Mouse (Mus musculus) cerebellum, adult 9-10 months (tissue): Measurements from ENCODE around the gene Fkbp15.

Source experiments
- DNase-seq: peaks from one replicate; pipeline ENCODE4 v3.0.0; 2022

The Fkbp15 gene

DNA sequence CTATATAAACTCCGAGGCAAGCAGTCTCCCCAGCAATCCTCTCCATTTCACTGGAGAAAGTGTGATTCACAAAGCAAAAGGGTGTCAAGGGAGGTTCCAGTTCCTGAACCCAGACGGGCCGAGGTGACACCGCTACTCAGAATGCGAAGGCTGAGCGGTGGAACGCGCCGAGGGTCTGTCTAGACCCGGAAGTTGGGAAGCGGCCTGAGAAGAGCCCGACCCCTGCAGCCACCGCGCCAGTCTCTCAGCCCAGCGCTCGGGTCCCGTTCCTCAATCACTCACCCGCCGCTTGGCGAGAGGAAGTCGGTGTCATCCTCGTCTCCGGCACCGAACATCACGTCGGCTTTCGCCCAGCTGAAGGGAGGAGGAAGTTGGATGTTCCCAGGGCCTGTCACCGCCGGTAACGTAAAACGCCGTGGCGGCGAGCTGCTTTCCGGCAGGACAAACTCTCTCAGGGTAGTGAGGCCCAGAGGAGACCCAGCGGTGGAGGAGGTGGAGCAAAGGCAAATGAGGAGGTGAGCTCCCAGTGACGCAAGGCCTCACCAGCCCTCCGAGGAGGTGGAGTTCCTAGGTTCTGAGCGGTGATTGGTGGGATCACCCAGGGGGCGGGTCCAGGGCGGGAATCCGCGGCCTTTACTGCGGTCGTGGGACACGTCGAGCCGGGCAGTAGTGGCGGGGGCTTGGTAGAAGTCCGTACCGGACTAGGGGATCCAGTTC lies at the start of gene Fkbp15, which contains the start of gene Slc31a1:
Gene Fkbp15 (minus strand): TSS at position 461 of the 717 bp plus-strand sequence.
Gene Slc31a1 (plus strand): TSS at position 640 of the 717 bp plus-strand sequence.
- DNase-seq, result peak; percentile 96

DNA sequence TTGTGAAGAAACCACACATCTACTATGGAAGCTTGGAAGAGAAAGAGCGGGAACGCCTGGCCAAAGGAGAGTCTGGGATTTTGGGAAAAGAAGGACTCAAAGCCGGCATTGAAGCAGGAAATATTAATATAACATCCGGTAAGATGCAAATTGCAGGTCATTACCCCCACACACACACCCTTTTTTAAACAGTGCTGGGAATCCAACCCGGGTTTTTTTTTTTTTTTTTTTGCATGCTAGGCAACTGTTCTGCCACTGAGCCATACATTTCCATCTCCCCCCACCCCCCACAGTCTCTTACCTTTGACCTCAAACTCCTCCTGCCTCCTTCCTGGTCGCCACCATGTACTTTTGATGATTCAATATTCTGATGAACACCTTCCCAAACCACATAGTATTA lies 49.3 kb upstream of the Fkbp15 start:
- no peak for DNase-seq

DNA sequence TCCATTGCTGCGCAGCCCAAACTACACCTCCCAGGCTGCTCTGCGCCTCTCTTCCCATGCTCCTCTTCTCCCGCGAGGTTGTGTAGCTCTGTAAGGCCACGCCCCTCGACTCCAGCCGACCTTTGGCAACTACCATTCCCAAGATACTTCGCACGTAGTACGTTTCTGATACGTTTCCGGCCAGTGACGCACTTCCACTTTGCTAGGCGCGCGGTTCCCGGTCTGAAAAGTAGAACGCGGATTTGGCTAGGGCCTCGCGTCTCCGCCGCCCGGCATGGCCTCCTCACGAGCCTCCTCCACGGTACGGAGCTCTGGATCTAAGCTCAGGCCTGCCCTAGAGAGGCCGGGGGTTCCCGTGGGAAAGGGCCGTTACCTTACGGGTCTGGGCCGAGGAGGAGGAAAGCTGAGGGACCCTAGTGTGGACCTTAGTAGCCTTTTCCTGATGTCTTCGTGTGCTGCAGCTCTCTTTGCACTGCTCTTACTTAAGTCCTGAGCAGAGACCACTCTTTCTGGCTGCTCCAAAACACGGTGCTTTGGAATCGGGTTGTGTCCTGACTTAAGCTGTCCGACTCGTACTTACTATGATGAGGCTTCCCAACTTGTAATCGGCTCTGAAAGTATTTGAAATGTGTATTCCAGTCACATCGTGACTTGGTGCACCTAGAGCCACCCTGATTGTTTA lies 48.4 kb upstream of the Fkbp15 start, which contains the start of the genes Cdc26 and Prpf4:
Gene Cdc26 (minus strand): TSS at position 42 of the 682 bp plus-strand sequence.
Gene Prpf4 (plus strand): TSS at position 197 of the 682 bp plus-strand sequence.
- DNase-seq, result peak; percentile 99

DNA sequence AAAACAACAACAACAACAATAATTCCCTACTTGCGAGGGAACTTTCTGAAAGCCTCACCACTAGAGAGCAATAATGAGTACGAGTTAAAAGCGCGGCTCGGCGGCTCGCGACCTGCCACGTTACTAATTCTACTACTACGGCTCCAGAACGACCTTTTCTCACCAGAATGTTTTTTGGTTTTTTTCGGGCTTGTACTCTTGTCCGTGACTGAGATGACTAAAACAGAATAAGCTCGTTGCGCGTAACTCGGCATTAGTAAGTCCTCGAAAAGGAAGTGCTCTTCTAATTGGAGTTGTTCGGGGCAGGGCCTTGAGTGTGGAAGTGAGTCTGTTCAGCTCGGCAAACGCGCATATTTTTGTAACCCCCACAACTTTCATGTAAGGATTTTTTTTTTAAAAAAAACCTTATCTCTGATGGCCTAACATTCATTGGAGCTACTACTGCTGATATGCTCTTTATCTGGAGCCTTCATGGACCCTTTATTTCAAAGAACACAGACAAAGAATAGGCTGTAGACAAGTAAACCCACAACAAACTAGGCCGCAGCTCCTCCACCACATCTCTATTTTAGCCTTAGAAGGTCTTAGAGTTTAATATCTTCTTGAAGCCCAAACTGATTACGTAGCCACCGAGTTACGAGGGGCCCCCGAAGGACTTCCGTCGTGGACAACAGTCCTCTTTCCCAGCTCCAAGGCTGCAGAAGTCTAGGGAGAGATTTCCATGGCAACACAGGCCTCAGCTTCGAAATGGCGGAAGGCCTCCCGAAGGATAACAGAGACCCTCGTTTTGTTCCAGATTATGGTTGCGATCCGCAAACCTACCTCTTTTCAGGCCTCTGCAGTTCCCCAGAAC lies 47.6 kb upstream of the Fkbp15 start:
- DNase-seq, result peak; percentile 72

DNA sequence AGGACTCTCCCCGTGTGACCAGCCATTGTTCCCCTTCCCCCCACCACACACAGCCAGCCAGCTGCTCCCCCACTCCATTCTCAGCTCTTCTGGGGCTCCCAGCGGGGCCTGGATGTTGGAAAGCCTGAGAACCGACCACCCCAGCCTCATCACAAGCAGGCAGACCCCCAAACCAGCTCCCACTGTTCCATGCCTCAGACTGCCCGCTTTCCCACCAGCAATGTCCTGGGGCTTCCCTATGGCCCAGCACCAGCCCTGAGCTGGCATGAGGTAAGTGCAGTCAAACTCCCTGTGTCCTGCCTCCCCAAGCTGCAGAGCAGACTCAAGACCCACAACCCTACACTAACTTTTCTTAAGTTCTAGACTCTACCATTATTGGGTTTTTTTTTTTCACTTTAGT lies 45.8 kb upstream of the Fkbp15 start:
- DNase-seq, result no peak

DNA sequence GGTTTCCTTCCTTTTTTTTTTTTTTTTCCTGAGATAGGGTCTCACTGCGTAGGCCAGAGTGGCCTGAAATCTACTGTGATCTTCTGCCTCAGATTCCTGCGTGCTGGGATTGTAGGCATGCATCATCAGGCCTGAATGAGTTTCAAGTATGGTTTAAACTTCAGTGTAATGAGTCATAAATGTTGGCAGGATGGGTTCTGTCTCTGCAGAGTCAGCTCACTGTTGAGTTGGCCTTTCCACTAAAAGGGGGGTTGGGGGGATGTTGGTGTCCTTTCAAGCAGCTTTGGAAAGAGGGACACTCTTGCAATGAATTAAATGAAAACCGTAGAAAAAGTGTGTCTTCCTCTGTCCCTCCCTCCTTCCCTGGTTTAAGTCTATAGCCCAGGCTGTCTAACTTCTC lies 38.6 kb upstream of the Fkbp15 start:
- DNase-seq, result no peak

DNA sequence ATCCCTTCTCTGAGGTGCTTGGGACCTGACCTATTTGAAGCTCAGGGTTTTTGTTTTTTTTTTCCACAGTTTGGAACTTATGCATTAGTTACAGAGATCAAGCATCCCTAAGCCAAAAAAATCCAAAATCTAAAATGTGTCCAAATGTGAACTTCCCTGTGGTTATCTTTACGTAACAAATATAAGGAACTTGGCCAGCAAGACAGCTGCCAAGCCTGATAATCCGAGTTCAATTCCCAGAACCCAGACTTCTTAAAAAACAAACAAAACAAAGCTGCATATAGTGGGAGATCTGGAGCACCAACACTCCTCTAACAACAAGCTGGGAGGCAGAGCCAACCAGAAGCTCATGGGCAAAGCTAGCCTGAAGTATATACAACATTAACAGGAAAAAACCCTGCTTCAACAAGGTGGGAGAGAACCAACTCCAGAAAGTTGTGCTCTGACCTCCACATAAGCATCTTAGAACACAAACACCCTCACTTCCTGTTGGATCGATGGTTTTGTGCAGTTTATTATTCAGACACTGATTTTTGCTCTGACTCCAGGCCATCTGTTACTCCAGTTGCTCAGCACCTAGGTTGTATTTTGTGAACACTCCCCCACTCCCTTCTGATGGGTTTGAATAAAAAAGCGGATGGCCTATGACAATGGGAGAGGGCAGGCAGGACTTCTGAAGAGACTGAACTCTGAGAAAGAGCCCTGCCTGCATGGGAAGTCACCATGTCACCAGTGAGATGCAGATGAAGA lies 37.4 kb upstream of the Fkbp15 start:
- DNase-seq, result no peak

DNA sequence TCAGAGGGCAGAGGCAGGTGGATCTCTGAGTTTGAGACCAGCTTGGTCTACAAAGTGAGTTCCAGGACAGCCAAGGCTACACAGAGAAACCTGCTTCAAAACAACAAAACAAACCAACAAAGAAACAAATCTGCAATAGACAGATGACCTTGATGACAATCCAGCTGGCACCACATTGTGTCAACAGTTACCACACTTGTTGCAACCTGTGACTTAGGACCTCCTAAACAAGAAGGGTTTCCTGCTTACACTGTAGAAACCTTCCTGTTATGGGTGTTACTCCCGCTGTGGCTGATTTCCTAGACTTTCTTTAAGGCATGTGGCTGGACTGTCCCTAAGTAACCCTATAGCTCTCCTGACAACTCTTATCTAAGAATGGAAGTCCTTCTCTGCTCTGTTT lies 35.5 kb upstream of the Fkbp15 start:
- no peak for DNase-seq

DNA sequence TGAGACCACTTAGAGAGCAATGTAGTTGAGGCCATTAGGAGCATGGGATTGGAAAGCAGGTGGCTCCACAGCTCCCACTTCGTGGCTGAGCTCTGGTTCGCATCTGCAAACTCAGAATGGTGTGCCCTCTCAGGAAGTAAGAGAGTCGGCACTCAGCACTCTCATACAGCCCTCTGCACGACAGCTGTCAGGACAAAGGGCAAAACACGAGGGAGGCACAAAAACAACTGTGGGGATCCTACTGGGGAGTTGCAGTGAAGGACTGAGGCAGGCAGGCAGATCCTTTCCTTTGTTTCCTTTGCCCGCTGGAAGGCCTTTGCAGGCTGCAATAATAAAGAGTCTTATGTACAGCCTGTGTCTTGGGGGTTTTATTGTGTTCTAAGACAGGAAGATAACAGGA lies 33.1 kb upstream of the Fkbp15 start:
- no peak for DNase-seq

DNA sequence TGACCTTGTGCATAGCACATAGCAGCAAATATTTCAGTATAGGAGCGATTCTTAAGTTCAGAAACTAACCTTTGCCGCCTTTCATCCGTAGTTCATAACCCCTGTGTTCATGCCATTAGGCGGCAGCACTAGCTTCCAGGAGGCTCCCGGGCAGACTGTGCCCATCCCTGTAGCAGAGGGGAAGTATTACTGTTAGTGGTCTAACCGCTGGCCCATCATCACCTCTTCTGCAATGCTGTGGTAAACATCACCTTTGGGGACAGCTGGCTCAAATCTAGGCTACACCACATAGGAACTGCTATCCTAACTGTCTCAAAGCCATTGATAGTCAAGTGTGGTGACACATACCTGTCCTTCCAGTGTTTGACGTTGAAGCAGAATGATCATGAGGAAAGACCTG lies 31.5 kb upstream of the Fkbp15 start:
- no peak for DNase-seq

DNA sequence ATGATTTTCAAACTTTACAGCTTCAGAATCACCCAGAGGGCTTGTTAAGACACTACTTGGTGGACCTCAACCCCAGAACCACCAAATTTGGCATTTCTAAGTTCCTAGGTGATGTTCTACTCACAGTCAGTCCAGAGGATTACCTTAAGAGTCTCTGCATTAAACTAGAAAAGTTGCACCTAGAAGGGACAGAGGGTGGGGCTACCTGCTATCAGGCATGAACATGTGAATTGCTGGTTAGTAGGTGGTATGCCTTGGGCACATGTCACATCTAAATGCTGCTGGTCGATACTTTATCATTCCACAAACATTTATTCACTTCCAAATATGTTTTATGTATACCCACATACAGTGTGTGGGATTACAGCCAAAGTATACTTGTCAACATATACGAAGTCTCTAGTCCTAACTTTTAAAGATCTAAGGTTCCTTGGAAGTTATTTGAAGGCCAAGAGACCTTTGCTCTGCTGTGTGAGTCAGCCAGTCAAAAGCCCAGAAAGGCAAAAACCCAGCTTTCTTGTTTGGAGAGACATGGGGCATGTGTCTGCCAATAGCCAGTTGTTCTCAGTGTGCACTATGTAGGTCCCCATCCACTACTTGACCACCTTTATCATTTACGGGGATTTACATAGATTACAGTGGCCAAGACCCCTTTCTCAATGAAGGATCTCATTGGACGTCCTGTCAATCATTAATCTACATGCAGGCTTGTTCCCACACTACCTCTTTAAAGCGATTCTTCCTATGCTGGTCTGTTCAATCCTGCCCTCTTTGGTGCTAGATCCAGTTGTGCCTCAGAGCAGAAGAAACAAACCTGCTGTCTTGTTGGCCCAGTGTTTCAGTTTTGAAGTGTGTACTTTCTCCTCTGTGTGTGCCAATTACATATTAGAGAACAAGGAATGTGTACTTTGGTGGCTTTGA lies 29.5 kb upstream of the Fkbp15 start:
- no peak for DNase-seq

DNA sequence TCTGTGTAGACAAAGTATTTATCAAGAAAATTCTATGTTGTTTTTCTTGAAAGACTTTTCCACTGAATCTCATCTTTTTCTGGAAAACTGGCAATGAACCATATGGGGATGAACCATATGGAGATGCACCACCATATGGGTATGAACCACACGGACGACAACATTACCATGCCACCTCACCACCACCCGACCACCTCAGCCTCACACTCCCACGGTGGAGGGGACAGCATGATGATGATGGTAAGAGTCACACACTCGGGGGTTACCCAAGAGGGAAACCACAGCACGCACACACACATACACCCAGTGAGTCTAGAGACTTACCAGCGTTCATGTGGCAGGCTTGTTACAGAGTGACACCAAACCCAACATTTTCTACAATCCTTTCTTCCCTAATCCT lies 25.1 kb upstream of the Fkbp15 start:
- no peak for DNase-seq

DNA sequence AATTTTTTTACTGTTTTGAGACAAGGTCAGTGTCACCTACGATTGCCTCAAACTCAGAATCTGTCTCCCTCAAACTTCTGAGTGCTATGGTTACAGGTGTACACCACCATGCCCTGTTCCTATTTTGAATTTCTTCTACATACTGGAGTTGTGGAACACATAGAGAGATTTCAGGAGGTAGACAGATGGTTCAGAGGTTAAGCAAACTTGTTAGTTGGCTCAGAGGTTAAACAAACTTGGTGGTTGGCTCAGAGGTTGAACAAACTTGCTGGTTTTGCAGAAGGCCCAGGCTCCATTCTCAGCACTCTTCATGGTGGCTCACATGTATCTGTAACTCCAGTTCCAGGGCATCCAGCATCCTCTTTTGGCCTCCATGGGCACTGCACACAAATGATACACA lies 23.8 kb upstream of the Fkbp15 start:
- DNase-seq, result no peak

DNA sequence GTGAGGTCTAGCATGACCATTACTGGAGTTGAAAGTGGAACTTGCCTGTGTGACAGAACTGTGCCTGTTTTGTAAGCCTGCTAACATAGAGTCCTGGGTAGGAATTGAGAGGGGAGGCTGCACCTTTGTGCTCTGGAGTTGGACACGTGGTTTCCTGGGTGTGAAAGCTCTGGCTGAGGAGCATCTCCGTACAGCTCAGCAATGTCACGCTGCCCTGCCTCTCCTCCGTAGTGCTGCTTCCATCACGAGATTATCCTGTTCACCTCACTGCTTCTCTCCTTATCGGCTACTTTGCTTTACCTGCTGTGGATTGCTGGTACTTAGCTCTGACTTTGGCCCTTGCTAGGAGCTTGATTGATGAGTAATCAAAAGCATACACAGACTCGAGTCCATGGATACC lies 23.4 kb upstream of the Fkbp15 start:
- no peak for DNase-seq

DNA sequence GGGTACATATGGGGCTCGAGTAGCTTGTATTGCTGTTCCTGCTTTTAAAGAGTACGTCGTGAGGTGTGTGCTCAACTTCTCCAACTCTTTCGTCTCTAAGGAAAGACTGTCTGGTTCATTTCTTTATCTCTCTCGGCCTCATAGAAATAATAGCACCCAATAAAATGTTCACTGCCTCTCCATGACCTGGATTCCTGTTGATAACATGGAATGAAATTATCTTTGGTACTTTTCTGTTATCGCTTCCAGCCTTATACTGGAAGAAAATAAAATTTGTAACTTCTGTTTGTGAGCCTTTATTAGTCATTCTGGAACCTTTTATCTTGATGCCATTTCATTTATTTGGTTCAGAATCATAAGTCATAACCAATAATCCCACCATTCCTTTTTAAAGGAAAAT lies 22.9 kb upstream of the Fkbp15 start:
- no peak for DNase-seq

DNA sequence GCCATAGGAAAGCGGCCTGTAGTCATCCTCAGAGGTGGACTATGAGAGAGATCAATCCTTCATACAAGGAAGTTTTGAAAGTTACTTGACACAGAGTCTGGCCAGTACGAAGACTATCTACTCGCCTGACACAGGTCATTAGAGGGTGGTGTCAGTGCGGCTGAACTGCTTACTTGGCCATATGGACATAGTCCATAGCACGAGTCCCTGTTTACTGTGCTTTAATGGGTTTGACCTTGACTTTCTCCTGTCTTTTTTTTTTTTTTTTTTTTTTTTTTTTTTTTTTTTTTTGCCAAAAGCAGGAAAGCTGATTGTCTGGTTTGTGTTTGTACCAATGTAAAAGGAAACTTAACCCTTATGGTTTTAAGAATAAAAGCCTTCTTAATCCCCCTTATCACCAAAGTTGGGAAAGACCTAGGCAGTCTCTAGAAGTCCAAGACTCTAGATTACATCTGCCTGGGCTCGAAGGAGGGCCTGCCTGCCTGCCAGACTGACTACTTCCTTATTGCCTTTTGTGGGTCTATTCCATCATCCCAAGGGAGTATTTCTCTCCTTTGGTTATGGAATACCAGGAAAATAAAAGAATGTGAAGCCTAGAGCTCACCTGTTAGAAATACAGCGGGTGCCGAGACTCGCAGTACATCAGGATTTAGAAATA lies 19.5 kb upstream of the Fkbp15 start:
- DNase-seq, result no peak

DNA sequence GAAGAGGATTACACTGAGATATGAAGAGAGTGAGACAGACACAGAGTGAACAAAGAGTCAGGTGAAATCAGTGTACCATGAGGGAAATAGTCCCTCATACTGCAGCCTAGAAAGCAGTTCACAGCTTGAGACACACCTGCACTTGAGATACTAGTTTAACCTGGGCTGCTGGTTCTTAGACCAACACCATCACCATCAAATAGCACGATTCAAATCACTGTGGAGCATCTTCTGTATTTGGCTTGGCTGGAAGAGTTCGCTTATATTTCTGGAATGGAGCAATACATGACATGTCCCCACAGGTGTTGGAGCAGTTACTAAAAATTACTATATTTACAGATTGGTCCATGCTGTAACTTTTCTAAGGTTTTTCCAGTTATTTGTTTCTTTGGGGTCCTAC lies 15.8 kb upstream of the Fkbp15 start:
- DNase-seq, result no peak

DNA sequence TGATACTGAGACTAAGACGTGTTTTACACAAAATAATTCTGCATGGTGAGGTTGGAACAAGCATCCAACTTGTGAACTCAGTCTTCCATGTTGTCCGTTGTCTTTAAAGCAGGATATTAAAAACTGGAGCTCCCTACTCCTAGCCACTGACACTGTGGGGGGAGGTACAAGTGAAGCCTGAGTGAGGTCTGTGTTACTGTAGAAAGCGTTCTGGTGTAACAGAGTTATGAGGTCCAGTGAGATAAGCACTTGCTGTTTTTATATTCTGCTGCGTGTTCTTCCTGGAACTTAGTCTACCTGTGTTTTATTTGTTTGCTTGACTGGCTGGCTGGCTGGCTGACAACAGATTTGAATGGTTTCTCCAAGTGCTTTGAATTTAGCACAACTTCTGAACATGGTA lies 14.0 kb upstream of the Fkbp15 start:
- no peak for DNase-seq

DNA sequence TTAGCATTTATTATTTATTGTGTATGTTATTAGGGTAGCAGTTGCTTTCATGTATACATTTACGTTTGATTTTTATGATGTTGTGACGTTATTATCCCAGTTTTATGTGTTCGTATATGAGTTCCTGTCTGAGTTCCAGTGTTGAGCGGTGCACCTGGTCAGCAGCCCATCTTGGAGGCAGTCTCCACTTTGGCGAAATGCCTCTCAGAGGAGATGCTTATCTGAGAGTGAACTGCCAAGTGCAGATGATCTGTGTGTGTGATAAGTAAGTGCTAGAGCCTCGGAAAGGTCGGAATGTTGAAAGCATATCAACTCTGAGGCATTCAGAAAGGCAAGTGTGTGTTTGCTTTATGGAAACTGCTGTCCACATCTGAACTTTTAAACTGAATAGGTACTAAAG lies 13.3 kb upstream of the Fkbp15 start:
- no peak for DNase-seq

DNA sequence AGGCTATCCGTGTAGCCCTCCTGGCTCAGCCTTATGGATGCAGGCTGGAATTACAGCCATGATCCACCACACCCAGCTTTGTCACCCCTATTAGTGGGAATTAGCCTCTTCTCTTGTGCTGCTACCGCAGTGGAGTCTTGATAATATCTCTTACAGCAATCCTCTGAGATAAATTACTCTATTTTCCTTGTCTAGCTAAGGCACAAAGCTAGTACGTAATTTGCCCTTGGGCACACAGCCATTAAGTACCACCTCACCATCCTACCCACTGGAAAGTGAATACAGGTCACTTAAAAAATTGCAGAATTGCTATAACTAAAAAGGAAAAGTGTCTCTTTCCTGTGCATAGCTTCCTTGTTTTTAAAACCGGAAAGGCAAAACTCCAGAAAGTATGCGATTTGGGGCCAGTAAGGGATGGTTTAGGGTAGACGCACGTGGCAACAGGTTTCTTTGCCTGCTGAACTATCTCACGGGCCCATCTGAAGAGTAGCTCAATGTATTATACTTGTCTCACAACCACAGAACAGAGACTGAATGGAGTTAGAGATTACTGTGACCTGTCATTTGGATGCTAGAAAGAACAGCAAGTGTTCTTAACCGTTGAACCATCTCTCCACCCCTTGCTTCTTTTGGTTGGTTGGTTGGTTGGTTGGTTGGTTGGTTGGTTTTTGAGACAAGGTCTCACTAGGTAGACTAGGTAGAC lies 12.6 kb upstream of the Fkbp15 start:
- no peak for DNase-seq
